Mouse (Mus musculus) heart, postnatal 4 days (tissue): ENCODE results near the gene Tcf20. TPM values are rescaled to one million over a fixed set of nuclear protein-coding genes. Genes with fewer than 3 reads are reported as not detected.

Experiments used
- DNase-seq: peaks from one replicate; pipeline ENCODE4 v3.0.0; 2021
- total RNA-seq, 2 experiments: library from RNA; stranded (reverse); gene quantifications; 2 replicates each; pipeline ENCODE4 v1.2.3; 2021

Gene Tcf20
- total RNA-seq, 2 experiments from 2014 or later, result 71.1 to 78.7 TPM

DNA sequence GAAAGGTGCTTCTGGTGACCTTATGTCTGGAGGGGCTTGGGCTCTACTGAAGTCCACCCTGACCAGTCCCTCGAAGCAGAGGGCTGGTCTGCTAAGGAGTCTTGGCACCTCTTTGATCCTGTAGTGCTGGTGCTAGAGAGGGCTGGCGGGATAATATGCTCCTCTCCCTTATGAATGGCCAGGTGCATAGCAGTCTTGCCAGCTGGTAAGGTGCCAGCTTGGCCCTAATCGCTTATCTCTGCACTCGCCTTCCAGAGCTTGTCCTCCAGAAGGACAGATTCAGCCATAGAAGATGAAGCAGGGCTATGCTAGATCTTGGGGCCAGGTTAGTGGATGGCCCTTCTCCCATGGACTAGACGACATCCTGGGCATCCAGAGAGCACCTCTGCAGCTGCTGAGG lies 64.1 kb downstream of the Tcf20 start:
- DNase-seq, result no peak

DNA sequence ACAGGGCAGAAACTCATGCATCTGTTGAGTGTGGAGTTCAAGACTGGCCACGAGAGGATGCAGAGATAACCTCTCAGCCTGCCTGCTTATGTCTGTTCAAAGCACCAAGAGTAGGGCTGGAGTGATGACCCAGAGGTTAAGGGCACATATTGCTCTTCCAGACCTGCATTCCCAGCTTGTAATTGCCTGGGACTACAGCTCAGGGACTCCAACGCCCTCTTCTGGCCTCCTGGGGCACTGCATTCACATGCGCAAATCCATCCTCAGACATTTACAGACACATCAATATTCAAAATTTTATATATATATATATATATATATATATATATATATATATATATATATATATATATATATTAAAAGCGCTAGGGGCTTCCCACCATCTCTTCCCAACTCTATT lies 64.9 kb downstream of the Tcf20 start:
- no peak for DNase-seq

DNA sequence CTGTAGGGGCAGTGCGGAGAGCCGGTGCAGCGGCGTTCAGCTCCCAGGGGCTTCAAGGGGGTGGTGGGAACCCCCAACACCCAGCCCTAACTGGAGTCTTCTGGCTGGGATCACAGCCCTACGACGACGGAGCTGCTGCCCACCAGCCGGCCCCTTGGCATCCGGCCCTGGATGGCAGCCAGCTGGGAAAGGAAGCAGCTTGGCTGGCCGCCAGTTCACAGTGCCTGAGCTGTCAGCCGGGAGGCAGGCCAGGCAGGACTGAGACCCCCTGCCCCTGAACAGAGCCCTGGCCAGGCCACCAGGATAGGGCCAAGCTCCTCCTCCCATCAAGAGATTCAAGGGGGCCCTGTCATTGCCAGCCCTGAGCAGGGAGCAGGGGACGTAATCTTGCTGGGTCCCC lies 65.6 kb downstream of the Tcf20 start:
- DNase-seq, result peak; percentile 97

DNA sequence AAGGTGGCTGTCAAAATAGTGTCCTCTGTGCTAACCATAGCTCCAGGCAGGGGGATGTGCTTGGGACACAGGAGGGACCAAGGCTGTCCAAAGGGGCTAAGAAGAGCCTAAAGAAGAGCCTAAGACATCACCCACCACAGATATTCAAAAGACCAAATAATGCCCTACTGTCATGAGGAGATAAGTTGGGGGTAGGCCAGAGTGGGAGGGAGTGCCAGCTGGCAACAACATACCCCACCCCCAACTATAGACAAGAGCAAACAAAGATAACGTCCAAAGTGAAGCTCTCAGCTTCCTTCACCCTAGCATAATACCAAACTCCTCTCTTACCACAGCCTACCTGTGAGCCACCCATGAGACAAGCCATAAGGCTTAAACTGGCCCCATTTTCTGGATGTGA lies 66.1 kb downstream of the Tcf20 start:
- no peak for DNase-seq

DNA sequence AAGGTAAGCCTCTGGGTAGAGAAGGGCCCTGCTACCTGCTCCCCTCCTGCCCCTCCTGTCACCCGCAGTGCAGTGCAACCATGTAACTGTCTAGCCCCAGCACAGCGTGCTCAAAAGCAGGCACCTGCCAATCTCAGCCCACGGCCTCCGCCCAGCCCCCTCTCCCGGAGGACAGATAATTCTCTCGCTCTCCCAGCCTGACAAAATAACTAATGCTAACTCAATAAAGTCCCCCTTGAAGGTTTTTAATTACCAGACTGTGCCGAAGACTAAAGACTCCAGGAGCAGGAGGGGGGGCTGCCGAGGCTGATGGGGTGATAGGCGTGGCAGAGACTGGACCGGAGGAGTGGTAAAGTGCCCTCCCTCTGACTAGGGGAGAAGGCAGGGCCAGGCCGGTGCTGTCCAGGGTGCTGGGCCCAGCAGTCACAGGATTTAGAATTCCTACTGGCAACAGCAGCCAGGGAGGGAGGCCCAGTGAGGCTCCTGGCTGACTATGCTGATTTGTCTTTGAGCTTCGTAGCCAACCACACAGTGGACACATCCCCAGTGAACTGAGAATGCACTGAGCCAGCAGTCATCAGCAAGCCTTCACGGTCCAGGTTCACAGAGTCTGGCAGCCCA lies 66.7 kb downstream of the Tcf20 start:
- peak; percentile 85 for DNase-seq

DNA sequence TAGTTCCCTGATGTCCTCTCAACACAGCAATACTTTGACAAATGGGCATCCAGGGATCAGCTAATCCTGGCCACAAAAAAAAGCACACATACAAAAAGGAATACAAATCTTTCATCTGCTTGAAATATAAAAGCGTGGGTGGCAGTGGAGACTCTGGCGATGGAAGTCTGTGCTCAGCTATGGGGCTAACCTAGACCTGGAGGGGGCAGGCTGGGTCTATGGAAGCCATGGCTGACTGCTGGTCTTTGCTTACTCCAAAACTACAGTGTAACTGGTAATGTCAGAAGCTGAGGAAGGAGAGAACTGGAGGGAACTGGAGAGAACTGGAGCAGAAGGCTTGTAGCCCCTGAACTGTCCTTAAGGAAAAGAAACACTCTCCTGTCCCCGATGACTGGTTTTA lies 69.7 kb downstream of the Tcf20 start:
- no peak for DNase-seq

DNA sequence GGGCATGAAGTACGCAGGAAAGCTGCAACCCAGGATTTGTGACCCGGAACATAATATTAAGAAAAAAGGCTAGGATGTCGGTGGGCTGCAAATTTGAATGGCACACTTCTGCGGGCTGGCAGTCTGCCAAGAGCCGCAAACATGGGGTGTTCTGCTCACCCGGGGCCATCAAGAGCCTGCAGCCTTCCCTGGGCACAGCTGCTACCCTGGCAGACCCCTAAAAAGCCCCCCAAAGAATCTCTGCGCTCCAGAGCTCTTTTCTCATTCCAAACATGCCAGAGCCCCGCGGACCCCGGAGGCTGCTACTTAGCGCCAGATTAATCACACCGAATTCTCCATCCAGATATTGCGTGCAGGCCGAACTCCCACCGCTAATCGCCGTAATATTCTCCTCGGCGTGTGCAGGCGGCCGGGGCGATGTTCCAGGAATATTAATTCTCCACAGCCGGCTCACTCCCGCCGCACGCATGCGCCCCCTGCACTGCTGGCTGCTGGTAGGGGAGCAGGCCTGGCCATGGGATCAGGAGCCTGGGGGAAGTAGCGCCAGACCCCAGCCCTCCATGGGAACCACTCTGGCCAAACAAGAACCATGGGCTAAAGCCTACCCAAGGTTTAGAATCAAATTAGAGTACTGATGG lies 70.3 kb downstream of the Tcf20 start:
- DNase-seq, result peak; percentile 51

DNA sequence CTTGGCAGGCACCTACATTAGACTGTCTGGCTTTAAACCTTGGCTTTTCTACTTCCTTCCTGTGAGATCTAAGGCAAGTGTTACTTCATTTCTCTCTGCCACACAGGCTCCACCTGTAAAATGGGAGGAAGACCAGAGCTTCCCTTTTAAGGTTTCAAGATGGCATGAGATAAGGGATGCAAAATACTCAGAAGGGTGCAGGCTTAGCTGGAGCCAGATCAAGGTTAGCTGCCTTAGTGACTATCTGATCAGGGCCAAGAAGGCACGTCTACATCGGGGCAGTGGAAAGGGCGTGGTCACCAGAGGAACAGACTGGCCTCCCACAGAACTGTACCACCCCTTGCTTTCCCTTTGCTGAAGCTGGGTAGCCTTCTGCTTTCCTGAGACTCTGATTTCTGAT lies 73.2 kb downstream of the Tcf20 start:
- DNase-seq, result no peak

DNA sequence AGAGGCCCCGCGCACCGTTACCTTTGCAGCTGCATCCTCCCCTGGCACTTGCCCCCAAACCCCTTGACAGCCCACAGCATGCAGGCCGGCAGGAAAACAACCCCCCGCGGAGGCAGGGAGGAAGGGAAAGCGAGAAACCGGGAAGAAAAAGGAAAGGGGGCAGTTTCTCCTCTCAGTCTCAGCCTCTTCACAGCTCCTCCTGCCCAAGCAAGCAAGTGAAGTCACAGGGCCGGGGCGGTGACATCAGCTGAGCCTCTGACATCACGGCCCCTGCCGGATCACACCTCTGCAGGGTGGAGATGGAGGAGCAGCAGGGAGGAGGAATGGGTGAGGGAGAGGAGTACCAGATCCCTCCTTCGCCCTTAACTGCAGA lies 75.7 kb downstream of the Tcf20 start:
- no peak for DNase-seq

DNA sequence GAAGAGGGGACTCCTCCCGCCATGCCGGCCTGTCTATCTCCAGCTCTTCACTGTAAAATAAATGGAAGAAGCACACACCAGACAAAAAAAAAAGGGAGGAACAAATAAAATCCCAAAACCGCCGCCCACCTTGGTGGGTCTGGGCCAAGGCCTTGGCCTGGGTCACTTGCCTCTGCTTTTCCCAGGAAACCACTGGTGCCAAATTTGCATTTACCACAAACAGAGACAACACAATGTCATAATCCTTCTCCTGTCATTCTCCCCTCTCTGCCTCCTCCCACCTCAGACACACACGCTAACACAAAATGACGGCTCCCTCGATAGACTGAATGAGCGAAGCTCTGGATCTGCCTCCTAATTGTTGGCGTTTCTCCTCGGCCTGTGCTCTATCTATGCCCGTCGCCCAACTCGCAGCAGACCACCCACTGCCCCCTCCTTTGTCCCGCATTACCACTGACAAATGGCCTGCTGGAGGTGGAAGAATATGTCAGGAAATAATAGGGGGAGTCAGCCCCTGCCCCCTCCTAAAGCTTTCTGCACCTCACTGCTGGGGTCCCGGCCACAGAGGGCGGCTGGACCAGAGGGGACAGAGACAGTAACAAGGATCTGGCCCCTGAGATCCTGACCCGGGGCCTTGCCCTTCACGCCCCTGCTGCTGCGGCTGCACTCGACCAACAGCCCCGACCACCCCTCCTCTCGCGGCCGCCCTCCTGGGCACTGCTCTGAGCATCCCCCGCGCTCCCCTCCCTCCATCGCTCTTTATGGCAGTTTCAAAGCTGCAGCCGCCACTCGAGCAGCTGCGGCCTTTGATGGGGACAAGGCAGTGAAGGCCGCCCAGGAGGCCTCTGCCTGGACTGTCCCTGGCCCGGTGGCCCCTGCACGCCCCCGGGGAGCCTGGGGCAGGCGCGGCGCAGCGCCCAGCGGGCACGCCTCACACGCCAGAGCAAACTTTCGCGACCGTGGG lies 76.4 kb downstream of the Tcf20 start:
- DNase-seq, result no peak

DNA sequence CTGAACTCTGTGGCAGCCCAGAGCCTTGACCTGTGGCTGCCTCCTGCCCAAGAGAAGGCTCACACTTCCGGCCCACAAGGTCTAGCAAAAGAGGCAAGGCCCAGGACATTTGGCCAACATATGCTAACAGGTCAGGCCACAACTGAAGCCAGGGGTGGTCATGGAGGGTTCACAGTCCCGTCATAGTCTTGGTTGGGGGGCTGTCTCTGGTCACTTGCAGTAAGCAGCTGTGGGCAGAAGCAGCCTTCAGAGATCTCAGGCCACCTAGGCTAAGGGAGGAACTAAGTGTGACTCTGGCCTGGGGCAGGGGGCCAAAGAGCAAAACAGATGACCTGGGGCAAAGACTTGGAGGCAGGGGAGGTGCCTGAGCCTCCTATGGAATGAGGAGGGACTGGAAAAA lies 77.1 kb downstream of the Tcf20 start:
- no peak for DNase-seq

DNA sequence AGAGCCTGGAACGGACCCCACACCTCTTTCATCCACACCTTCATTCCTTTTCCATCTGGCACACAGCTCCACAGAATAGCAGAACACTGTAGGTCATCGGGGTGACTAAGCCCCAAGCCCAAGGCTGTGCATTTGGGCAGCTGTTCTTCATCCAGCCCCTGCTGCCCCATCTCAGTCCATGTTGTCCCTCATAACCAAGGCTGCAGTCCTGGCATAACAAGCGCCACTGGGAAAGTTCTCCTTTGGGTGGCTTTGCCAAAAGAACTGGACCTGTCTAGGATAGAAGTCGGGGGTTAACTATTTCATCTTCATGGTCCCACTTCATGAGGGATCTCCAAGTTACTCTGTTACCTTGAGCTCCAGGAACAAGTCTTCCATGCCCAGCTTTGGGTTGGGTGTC lies 77.9 kb downstream of the Tcf20 start:
- DNase-seq, result no peak

DNA sequence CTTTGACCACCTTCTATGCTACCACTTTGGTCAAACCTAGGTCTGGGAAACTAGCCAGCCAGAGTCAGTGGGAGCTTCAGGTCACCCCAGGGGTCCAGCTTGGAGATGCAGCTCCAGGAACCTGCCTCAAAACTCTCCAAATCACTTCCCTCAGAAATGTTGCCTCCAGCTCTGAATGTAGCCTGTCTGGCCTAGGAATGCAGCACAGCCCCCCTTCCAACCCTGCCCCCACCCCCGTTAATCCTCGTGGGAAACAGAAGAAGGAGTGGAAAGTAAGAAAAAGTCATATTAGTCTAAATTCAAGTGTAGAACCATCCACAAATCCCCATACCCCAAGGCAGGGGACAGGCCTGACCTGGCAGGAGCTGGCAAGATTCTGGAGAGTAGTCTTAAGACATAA lies 79.2 kb downstream of the Tcf20 start:
- DNase-seq, result no peak

DNA sequence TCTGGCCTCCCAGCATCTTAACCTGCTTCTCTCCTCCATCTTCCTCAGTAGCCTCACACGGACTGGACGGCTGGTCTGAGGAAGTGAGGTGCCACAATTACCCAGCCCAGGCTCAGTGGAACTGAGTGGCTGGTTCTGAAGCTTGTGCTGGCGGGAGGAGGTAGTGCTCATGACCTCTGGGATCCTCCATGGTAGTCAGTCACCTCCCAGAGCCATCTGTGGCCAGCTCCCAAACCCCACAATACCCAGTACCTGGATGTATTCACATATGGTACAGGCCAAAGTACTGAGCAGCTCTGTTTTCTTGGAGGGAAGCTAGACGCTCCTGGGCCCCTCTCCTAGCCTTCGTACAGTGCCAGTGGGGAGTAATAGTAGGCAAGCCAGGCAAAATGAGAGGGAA lies 80.4 kb downstream of the Tcf20 start:
- no peak for DNase-seq

DNA sequence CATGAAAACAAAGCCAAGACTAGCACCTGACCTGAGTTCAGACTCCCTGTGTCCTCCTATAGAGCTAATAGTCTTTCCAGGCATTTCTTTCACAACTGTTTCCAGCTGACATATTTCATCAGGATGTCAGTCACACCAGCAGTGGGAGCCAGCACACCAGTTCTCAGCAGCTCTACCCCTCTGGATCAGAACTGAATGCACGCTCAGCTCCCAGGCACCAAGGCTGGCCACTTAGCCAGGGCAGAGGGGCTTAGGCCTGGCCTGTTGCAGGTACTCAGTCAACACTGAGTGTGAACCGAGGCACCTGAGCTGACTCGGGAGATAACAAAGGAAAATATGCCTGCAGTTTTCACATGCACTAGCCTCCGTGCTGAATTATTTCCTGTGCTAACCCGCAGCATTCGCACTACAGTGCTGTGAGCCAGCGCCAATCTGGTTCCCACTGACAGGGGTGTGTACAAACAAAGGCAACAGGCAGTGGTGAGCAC lies 81.1 kb downstream of the Tcf20 start:
- no peak for DNase-seq

DNA sequence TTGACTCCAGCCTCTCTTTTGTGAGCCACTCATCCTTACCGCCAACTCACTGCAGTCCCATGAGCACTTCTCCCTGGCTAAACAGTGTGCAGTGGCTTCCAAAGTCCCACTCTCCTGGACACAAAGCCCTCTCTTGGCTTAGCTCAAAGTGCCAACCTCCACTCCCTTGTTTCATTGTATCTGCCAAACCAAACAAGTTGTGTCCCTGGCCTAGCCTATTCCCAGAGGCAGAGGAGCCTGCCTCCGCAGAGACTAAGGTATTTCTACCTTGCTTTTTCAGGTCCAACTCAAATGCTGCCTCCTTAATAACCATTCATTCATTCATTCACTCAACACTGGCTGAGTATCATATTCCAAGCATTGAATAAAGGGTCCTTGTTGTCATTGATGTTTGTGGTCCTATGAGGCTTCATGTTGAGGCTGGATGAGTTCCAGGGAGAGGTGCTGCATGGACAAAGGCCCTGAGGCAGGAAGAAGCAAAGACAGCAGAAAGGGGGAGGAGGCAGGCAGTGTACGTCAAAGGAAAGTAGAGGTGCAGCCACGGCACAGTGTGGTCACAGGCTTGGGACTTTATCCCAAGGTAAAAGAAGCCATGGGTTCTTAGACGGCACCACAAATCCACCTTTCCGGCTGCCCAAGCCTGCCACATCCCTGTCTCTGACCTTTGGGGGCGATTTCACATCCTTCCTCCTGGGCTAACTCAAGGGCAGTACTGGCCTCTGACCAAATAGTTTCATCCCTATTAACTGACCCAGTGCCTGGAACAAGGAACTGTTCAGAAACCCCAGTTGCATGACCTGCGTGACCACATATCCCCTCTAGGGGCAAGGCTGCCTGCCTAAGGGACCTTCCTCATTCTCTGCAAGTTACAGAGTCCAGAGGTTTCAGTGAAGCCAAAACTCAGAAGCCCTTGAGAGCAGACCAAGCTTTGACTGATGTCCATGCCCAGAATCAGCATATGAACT lies 82.0 kb downstream of the Tcf20 start:
- DNase-seq, result no peak

DNA sequence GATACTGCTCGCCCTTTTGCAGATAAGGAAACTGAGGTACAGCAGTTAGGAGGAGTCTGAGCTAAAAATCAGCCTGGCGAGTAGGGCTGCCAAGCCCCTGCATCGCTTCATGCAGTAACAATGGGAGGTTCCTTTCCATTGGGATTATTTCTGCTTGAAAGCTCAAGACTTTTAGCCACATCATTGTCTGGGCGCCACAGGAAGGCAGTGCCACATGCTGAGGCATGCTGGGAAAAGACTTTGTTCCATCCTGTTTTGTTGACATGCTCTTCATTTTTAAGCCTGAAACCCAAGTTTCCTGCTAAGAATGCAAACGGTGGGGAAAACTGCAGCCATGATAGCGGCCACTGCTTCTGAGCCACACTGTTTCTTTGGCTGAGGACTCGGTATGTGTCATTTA lies 83.1 kb downstream of the Tcf20 start:
- DNase-seq, result no peak

DNA sequence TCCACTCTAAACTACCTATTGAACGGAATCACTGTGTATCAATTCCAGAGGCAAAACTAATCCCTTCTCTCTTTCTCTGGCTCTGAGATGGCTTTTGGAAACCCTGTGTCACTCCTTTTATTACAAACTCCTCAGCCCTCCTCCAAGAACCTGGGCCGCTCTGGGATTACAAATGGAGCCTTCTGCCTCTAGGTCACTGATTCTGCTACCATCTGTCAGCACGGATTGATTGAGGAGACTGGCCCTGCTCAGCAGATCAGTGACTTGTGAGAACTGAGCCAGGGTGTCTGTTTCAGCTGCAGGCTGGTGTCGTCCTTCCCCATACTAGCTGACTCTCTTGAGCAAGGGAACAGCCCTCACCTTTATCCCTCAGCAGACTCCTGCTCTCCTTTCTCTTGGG lies 85.2 kb downstream of the Tcf20 start:
- DNase-seq, result no peak

DNA sequence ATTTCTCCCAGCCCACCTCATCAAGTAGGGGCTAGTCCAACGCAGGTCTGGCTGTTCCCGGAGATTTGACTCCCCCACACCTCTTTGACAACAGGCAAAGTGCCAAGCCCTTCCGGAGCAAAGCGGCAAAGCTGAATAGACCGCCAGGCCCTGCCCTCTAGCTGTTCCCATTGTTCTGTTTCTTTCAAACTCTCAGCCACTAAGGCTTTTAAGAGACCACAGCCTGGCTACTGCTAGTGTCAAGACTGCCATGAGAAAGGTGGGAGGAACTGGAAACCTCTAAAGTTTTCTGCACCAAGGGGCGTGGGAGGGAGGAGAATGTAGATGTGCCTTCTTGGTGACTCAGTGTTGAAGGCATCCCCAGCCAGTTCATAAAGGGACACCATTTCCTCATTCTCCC lies 86.4 kb downstream of the Tcf20 start:
- peak; percentile 51 for DNase-seq

DNA sequence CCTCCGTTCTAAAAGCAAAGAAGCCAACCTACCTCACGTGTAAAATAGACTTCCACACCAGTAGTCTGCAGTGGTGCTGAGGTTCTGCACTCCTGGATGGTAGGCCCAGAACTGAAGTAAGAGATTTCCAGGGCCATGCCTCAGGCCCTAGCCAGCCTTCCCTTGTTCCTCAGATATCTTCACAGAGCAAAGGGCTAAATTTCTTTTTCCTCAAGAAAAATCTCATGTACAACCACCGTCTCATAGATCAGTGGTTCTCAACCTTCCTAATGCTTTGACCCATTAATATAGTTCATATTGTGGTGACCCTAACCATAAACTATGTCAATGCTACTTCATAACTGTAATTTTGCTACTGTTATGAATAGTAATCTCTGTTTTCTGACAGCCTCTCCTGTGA lies 87.3 kb downstream of the Tcf20 start:
- DNase-seq, result no peak

DNA sequence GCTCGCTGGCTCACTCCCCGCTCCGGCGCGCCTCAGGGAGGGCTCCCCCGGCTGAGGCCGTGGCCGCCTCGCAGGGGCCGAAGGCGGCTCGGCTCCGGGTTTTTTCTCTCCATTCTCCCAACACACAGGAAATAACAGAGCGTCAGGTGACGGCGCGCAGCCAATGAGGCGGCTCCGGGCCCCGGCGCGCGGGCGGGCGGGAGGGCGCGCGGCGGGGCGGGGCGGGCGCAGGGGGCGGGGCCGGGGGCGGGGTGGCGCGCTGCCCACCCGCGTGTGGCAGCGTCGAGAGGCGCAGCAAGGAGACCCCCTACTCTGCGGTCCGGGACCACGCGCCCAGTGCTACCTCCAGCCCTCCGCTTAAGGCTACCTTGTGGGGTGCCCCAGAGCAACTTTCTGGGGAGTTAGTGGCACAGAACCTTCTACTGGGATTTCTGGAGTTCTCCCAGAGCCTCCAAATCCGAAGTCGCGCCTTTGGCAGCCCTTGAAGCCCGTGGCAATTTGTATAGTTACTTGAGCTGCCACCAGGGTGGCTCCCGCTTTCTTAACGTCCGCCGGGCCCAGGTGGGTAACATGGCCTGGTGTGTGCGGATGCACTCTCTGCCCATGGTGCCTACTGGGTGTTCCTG lies 87.9 kb downstream of the Tcf20 start:
- DNase-seq, result peak; percentile 89
